Mouse (Mus musculus): ENCODE data around the gene Arx. TPM values are rescaled to one million over a fixed set of nuclear protein-coding genes. Genes with fewer than 3 reads are reported as not detected.

Gene Arx
- polyA plus RNA-seq (2016; fragmentation: Nextera tagmentation; extraction: Ambion mirVana), result 0.09 and 0.11 TPM in 2 replicates

- 16% methylated on average over 31 of the region's 31 CpGs for WGBS
- Histone ChIP-seq H3K27ac (no peak within 1 kb of the TSS), H3K36me3 (no peaks in the 10 kb centered on the region), H3K27me3 (ENCODE audit: low read depth, poor library complexity, severe bottlenecking) (peaks cover 98% of the 10 kb centered on the region), H3K4me3 (no peak within 1 kb of the TSS), H3K4me1 (peaks cover 9% of the 10 kb centered on the region; the same call in 1 of the 2 replicates), H3K9me3 (replicated peaks) (no peaks in the 10 kb centered on the region)
- peak; percentile 80 for DNase-seq (ENCODE audit: low spot score)
These were observed at the start of gene Arx for GRCm38 (mm10) chrX:93286291-93286893. Arx (plus strand) TSS chrX:93286445.

- Histone ChIP-seq H3K27me3 (ENCODE audit: low read depth, poor library complexity, severe bottlenecking) (no peaks in the 10 kb centered on the region), H3K27ac (no peak overlapping the region), H3K4me1 (no peaks in the 10 kb centered on the region), H3K4me3 (no peak overlapping the region), H3K36me3 (no peaks in the 10 kb centered on the region), H3K9me3 (replicated peaks) (no peaks in the 10 kb centered on the region)
- DNase-seq (ENCODE audit: low spot score), result no peak
- 97% methylated on average over 1 of the region's 1 CpGs for WGBS
These were observed 34.9 kb upstream of the Arx start for GRCm38 (mm10) chrX:93251329-93251728.

GRCm38 (mm10) chrX:93275689-93276088, 10.6 kb upstream of the Arx start:
- H3K27me3 ChIP-seq (ENCODE audit: low read depth, poor library complexity, severe bottlenecking), result peaks cover 55% of the 10 kb centered on the region
- DNase-seq (ENCODE audit: low spot score), result no peak
- no peaks in the 10 kb centered on the region for H3K4me1 ChIP-seq
- H3K36me3 ChIP-seq, result no peaks in the 10 kb centered on the region
- no peaks in the 10 kb centered on the region for H3K9me3 ChIP-seq (replicated peaks)
- 44% methylated on average over 3 of the region's 3 CpGs for WGBS
- H3K4me3 ChIP-seq, result no peak overlapping the region
- H3K27ac ChIP-seq, result no peak overlapping the region

GRCm38 (mm10) chrX:93279940-93280339, 6.3 kb upstream of the Arx start:
- Histone ChIP-seq H3K4me1 (0 out of 2 replicates have a peak, but pooled peaks cover 3% of the 10 kb centered on the region), H3K27me3 (ENCODE audit: low read depth, poor library complexity, severe bottlenecking) (peaks cover 94% of the 10 kb centered on the region), H3K9me3 (replicated peaks) (no peaks in the 10 kb centered on the region), H3K27ac (no peak overlapping the region), H3K36me3 (no peaks in the 10 kb centered on the region), H3K4me3 (no peak overlapping the region)
- no peak for DNase-seq (ENCODE audit: low spot score)
- WGBS, result 27% methylated on average over 5 of the region's 11 CpGs

- DNase-seq (ENCODE audit: low spot score), result peak; percentile 81
- peaks cover 96% of the 10 kb centered on the region for H3K27me3 ChIP-seq (ENCODE audit: low read depth, poor library complexity, severe bottlenecking)
- no peaks in the 10 kb centered on the region for H3K9me3 ChIP-seq (replicated peaks)
- no peak overlapping the region for H3K27ac ChIP-seq
- H3K36me3 ChIP-seq, result no peaks in the 10 kb centered on the region
- 11% methylated on average over 23 of the region's 23 CpGs for WGBS
- peak overlapping the region; percentile 31 for H3K4me3 ChIP-seq
- 0 out of 2 replicates have a peak, but pooled peaks cover 3% of the 10 kb centered on the region for H3K4me1 ChIP-seq
These were observed 5.1 kb upstream of the Arx start for GRCm38 (mm10) chrX:93281028-93281723.

- H3K4me1 ChIP-seq, result 0 out of 2 replicates have a peak, but pooled peaks cover 3% of the 10 kb centered on the region
- H3K4me3 ChIP-seq, result peak overlapping the region; percentile 31
- H3K27me3 ChIP-seq (ENCODE audit: low read depth, poor library complexity, severe bottlenecking), result peaks cover 97% of the 10 kb centered on the region
- no peak overlapping the region for H3K27ac ChIP-seq
- peak; percentile 37 for DNase-seq (ENCODE audit: low spot score)
- H3K9me3 ChIP-seq (replicated peaks), result no peaks in the 10 kb centered on the region
- no peaks in the 10 kb centered on the region for H3K36me3 ChIP-seq
- 13% methylated on average over 5 of the region's 5 CpGs for WGBS
These were observed 4.5 kb upstream of the Arx start for GRCm38 (mm10) chrX:93281756-93282155.

GRCm38 (mm10) chrX:93285091-93285490, 1.2 kb upstream of the Arx start:
- H3K4me1 ChIP-seq, result peaks cover 10% of the 10 kb centered on the region; the same call in 1 of the 2 replicates
- no peaks in the 10 kb centered on the region for H3K9me3 ChIP-seq (replicated peaks)
- H3K36me3 ChIP-seq, result no peaks in the 10 kb centered on the region
- H3K27ac ChIP-seq, result no peak overlapping the region
- WGBS, result 11% methylated on average over 10 of the region's 10 CpGs
- DNase-seq (ENCODE audit: low spot score), result no peak
- H3K4me3 ChIP-seq, result no peak overlapping the region
- H3K27me3 ChIP-seq (ENCODE audit: low read depth, poor library complexity, severe bottlenecking), result peaks cover 98% of the 10 kb centered on the region

GRCm38 (mm10) chrX:93288339-93288738, 2.1 kb downstream of the Arx start:
- WGBS, result 14% methylated on average over 36 of the region's 37 CpGs
- no peak overlapping the region for H3K27ac ChIP-seq
- peaks cover 98% of the 10 kb centered on the region for H3K27me3 ChIP-seq (ENCODE audit: low read depth, poor library complexity, severe bottlenecking)

GRCm38 (mm10) chrX:93289076-93289475, 2.8 kb downstream of the Arx start:
- H3K27me3 ChIP-seq (ENCODE audit: low read depth, poor library complexity, severe bottlenecking), result peaks cover 100% of the 10 kb centered on the region
- no peak overlapping the region for H3K27ac ChIP-seq
- peaks cover 7% of the 10 kb centered on the region; the same call in 1 of the 2 replicates for H3K4me1 ChIP-seq
- H3K36me3 ChIP-seq, result no peaks in the 10 kb centered on the region
- peak; percentile 42 for DNase-seq (ENCODE audit: low spot score)
- H3K4me3 ChIP-seq, result peak overlapping the region; percentile 41
- WGBS, result 9% methylated on average over 37 of the region's 37 CpGs
- no peaks in the 10 kb centered on the region for H3K9me3 ChIP-seq (replicated peaks)

More at GRCm38 (mm10) chrX:93288339-93288738, 2.1 kb downstream of the Arx start:
- peak overlapping the region; percentile 41 for H3K4me3 ChIP-seq
- peak; percentile 35 for DNase-seq (ENCODE audit: low spot score)
- peaks cover 7% of the 10 kb centered on the region; the same call in 1 of the 2 replicates for H3K4me1 ChIP-seq
- H3K36me3 ChIP-seq, result no peaks in the 10 kb centered on the region
- no peaks in the 10 kb centered on the region for H3K9me3 ChIP-seq (replicated peaks)

- Histone ChIP-seq H3K36me3 (no peaks in the 10 kb centered on the region), H3K4me1 (peaks cover 10% of the 10 kb centered on the region), H3K27me3 (ENCODE audit: low read depth, poor library complexity, severe bottlenecking) (peaks cover 100% of the 10 kb centered on the region), H3K9me3 (replicated peaks) (no peaks in the 10 kb centered on the region), H3K27ac (no peak overlapping the region), H3K4me3 (no peak overlapping the region)
- 10% methylated on average over 12 of the region's 12 CpGs for WGBS
- DNase-seq (ENCODE audit: low spot score), result peak; percentile 43
These were observed 3.7 kb downstream of the Arx start for GRCm38 (mm10) chrX:93289851-93290380.

- Histone ChIP-seq H3K9me3 (replicated peaks) (no peaks in the 10 kb centered on the region), H3K4me3 (no peak overlapping the region), H3K27me3 (ENCODE audit: low read depth, poor library complexity, severe bottlenecking) (peaks cover 100% of the 10 kb centered on the region), H3K27ac (no peak overlapping the region), H3K4me1 (peaks cover 13% of the 10 kb centered on the region), H3K36me3 (no peaks in the 10 kb centered on the region)
- DNase-seq (ENCODE audit: low spot score), result no peak
- WGBS, result 12% methylated on average over 6 of the region's 6 CpGs
These were observed 5.8 kb downstream of the Arx start for GRCm38 (mm10) chrX:93292031-93292430.

- WGBS, result 5% methylated on average over 25 of the region's 25 CpGs
- DNase-seq (ENCODE audit: low spot score), result peak; percentile 46
- Histone ChIP-seq H3K9me3 (replicated peaks) (no peaks in the 10 kb centered on the region), H3K27me3 (ENCODE audit: low read depth, poor library complexity, severe bottlenecking) (peaks cover 100% of the 10 kb centered on the region), H3K27ac (no peak overlapping the region), H3K36me3 (no peaks in the 10 kb centered on the region), H3K4me1 (peaks cover 12% of the 10 kb centered on the region), H3K4me3 (no peak overlapping the region)
These were observed 8.7 kb downstream of the Arx start for GRCm38 (mm10) chrX:93294736-93295490.

Data from limb, embryonic 10.5 days (tissue).